Mouse (Mus musculus): ENCODE data around the gene Lrrc28. TPM values are rescaled to one million over a fixed set of nuclear protein-coding genes. Genes with fewer than 3 reads are reported as not detected.

Gene Lrrc28
- polyA plus RNA-seq, 1 experiment from 2014 or later: 25.2 TPM

DNA sequence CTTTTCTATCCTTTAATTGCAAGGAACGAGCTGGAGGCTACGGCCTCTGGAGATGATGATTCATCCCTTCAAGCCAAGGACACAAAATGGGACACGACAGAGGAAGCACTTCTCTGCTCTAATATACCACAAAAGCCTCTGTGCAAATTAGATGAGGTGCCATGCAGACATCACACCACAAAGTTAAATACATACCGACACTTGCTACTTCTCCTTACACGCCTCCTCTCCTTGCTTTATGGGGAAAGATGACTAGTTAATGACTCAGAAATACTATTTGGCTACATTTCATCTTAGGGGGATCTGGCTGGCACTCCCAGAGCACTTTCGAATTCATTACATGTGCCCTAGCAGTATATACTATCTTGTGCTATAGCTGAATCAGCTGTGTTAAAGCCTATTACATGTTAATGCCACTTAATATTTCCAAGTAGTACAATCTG, 96.4 kb downstream of the Lrrc28 start:
- H3K27me3 ChIP-seq (ENCODE audit: control insufficient read depth, insufficient read depth, low read length): no peaks in the 10 kb centered on the region
- H3K4me3 ChIP-seq (ENCODE audit: low read depth, low read length): no peak overlapping the region
- no peaks in the 10 kb centered on the region for H3K4me1 ChIP-seq (replicated peaks; ENCODE audit: control insufficient read depth, insufficient read depth, low read length)
- no peak for DNase-seq (ENCODE audit: low spot score)
- no peaks in the 10 kb centered on the region for H3K36me3 ChIP-seq (ENCODE audit: control insufficient read depth, insufficient read depth, low read length)
- H3K4me2 ChIP-seq (ENCODE audit: low read depth, low read length, severe bottlenecking): no peak overlapping the region
- H3K9me3 ChIP-seq (ENCODE audit: control insufficient read depth, low read length): no peaks in the 10 kb centered on the region
- 79% methylated on average over 6 of the region's 6 CpGs for WGBS
- no peak overlapping the region for H3K27ac ChIP-seq (ENCODE audit: low read depth, low read length)
- no peak for ATAC-seq (replicated peaks; ENCODE audit: low FRiP score)
- H3K9ac ChIP-seq (ENCODE audit: low read length): no peak overlapping the region

- no peak overlapping the region for H3K4me3 ChIP-seq (ENCODE audit: low read depth, low read length)
- ATAC-seq (replicated peaks; ENCODE audit: low FRiP score) (no peak), DNase-seq (ENCODE audit: low spot score) (no peak)
- 90% methylated on average over 5 of the region's 5 CpGs for WGBS
- H3K4me1 ChIP-seq (replicated peaks; ENCODE audit: control insufficient read depth, insufficient read depth, low read length): no peaks in the 10 kb centered on the region
- H3K4me2 ChIP-seq (ENCODE audit: low read depth, low read length, severe bottlenecking): no peak overlapping the region
- H3K9ac ChIP-seq (ENCODE audit: low read length): no peak overlapping the region
- no peaks in the 10 kb centered on the region for H3K9me3 ChIP-seq (ENCODE audit: control insufficient read depth, low read length)
- no peak overlapping the region for H3K27ac ChIP-seq (ENCODE audit: low read depth, low read length)
- H3K36me3 ChIP-seq (ENCODE audit: control insufficient read depth, insufficient read depth, low read length): no peaks in the 10 kb centered on the region
- no peaks in the 10 kb centered on the region for H3K27me3 ChIP-seq (ENCODE audit: control insufficient read depth, insufficient read depth, low read length)
Observed at GRCm38 (mm10) chr7:67546282-67546681, 98.8 kb downstream of the Lrrc28 start.

DNA sequence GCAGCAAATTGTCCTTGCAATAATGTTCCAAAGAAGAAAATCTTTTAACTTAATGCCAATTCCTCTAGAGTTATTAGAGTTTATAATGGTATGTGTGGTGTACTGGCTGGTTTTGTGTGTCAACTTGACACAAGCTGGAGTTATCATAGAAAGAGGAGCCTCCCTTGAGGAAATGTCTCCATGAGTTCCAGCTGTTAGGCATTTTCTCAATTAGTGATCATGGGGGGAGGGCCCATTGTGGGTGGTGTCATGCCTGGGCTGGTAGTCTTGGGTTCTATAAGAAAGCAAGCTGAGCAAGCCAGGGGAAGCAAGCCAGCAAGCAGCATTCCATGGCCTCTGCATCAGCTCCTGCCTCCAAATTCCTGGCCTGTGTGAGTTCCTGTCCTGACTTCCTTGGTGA, 100.5 kb downstream of the Lrrc28 start:
- no peaks in the 10 kb centered on the region for H3K36me3 ChIP-seq (ENCODE audit: control insufficient read depth, insufficient read depth, low read length)
- H3K27me3 ChIP-seq (ENCODE audit: control insufficient read depth, insufficient read depth, low read length): no peaks in the 10 kb centered on the region
- H3K4me2 ChIP-seq (ENCODE audit: low read depth, low read length, severe bottlenecking): no peak overlapping the region
- H3K9me3 ChIP-seq (ENCODE audit: control insufficient read depth, low read length): no peaks in the 10 kb centered on the region
- H3K9ac ChIP-seq (ENCODE audit: low read length): no peak overlapping the region
- no peak overlapping the region for H3K27ac ChIP-seq (ENCODE audit: low read depth, low read length)
- ATAC-seq (replicated peaks; ENCODE audit: low FRiP score) (no peak), DNase-seq (ENCODE audit: low spot score) (no peak)
- no peak overlapping the region for H3K4me3 ChIP-seq (ENCODE audit: low read depth, low read length)
- H3K4me1 ChIP-seq (replicated peaks; ENCODE audit: control insufficient read depth, insufficient read depth, low read length): no peaks in the 10 kb centered on the region

DNA sequence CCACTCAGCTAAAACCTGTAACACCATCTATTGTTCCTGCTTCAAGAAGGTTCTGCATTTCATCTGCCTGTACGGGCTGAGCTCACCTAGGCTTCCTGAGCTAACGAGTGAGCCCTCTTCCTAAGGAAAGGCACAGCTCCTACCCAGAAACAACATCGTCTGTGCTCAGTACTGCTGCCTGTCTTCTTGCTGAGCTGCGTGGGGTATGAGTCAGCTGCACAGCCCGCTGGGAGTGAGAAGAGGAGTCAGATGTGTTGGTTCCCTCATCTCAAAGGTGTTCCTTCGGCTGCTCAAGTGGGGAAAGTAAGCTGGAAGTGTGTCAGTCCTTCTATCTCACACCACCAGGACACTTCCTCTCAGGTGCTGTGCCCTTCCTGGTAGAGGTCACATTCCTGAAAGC, 101.4 kb downstream of the Lrrc28 start:
- Histone ChIP-seq H3K27me3 (ENCODE audit: control insufficient read depth, insufficient read depth, low read length) (no peaks in the 10 kb centered on the region), H3K9ac (ENCODE audit: low read length) (no peak overlapping the region), H3K4me1 (replicated peaks; ENCODE audit: control insufficient read depth, insufficient read depth, low read length) (no peaks in the 10 kb centered on the region), H3K4me3 (ENCODE audit: low read depth, low read length) (no peak overlapping the region), H3K9me3 (ENCODE audit: control insufficient read depth, low read length) (no peaks in the 10 kb centered on the region), H3K4me2 (ENCODE audit: low read depth, low read length, severe bottlenecking) (no peak overlapping the region), H3K27ac (ENCODE audit: low read depth, low read length) (no peak overlapping the region), H3K36me3 (ENCODE audit: control insufficient read depth, insufficient read depth, low read length) (no peaks in the 10 kb centered on the region)
- ATAC-seq (replicated peaks; ENCODE audit: low FRiP score) (no peak), DNase-seq (ENCODE audit: low spot score) (no peak)
- 60% methylated on average over 6 of the region's 6 CpGs for WGBS

DNA sequence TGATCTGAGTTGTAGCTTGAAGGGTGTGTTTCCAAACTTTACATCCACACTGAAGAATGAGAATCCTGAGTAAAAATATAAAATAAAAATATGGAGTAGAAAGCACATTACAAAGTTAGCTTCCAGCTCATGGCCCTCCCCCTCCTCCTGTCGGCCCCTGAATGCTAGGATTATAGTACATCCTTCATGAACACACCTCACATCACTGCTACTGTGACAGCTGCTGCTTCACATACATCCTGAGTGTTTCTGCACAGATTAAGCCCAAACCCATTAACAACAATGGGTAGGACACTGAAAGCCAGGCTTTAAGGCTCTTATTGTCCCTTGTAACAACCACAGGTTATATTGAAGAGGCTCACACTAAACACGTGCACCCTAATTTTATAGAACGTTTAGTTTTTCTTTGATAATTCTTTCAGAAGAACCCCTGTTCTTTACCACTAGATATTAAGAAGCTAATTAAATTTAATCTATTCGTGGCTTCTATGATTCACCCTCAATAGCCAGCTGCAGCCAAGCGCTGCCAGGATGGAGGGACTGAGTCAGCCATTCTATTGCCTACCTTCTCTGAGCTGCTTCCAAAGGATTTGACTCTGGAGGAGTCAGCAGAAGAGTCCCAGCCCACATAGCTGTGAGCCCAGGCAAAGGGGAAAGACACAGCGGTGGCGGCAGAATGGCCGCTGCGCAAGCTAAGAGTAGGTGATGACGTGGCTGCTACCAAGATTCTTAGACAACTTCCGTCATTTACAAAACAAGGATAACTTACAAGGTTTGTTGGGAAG, 108.3 kb downstream of the Lrrc28 start:
- 85% methylated on average over 11 of the region's 11 CpGs for WGBS
- no peak for ATAC-seq (replicated peaks; ENCODE audit: low FRiP score)
- DNase-seq (ENCODE audit: low spot score): no peak
- Histone ChIP-seq H3K4me1 (replicated peaks; ENCODE audit: control insufficient read depth, insufficient read depth, low read length) (no peaks in the 10 kb centered on the region), H3K4me2 (ENCODE audit: low read depth, low read length, severe bottlenecking) (no peak overlapping the region), H3K9ac (ENCODE audit: low read length) (no peak overlapping the region), H3K4me3 (ENCODE audit: low read depth, low read length) (no peak overlapping the region), H3K27ac (ENCODE audit: low read depth, low read length) (no peak overlapping the region), H3K36me3 (ENCODE audit: control insufficient read depth, insufficient read depth, low read length) (no peaks in the 10 kb centered on the region), H3K9me3 (ENCODE audit: control insufficient read depth, low read length) (no peaks in the 10 kb centered on the region), H3K27me3 (ENCODE audit: control insufficient read depth, insufficient read depth, low read length) (no peaks in the 10 kb centered on the region)

DNA sequence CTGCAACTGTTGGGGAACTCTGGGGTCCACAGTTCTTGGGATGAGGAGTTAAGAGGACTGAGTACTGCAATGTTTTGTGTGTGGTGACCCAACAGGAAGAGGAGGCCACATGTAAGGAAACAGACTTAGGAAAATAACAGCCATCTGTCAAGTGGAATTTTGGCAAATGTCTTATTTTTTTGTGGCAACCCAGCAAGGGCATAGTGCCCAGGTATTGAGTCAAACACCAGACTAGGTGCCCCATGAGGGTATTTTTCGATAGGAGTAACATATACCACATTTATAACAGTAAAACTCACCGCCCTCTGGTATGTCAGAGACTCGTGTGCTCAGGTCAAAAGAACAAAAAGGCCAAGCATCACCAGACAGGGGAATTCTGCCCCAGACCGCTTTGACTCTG, 109.1 kb downstream of the Lrrc28 start:
- H3K9ac ChIP-seq (ENCODE audit: low read length): no peak overlapping the region
- DNase-seq (ENCODE audit: low spot score) (no peak), ATAC-seq (replicated peaks; ENCODE audit: low FRiP score) (no peak)
- no peaks in the 10 kb centered on the region for H3K36me3 ChIP-seq (ENCODE audit: control insufficient read depth, insufficient read depth, low read length)
- H3K9me3 ChIP-seq (ENCODE audit: control insufficient read depth, low read length): no peaks in the 10 kb centered on the region
- 87% methylated on average over 4 of the region's 4 CpGs for WGBS
- no peak overlapping the region for H3K27ac ChIP-seq (ENCODE audit: low read depth, low read length)
- H3K4me2 ChIP-seq (ENCODE audit: low read depth, low read length, severe bottlenecking): no peak overlapping the region
- H3K4me3 ChIP-seq (ENCODE audit: low read depth, low read length): no peak overlapping the region
- H3K4me1 ChIP-seq (replicated peaks; ENCODE audit: control insufficient read depth, insufficient read depth, low read length): no peaks in the 10 kb centered on the region
- H3K27me3 ChIP-seq (ENCODE audit: control insufficient read depth, insufficient read depth, low read length): no peaks in the 10 kb centered on the region

DNA sequence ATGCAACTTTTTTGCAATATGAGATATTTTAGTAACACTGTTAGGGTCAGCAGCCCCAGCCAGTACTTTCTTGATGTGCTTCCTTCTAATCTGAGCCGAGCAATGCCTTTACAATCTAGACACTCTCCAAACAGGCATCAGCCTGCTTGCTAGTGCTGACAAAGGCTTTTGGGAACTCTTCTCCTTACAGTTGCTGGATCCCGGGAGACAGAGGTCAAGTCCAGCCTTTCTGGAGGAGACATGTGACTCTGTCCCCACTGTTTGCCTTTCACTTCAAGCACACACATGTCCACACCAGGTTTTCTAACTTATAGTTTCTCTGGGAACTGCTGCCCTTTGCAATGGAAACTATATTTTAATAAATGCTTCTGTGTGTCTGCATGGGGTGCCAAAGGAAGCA, 114.1 kb downstream of the Lrrc28 start:
- Histone ChIP-seq H3K9me3 (ENCODE audit: control insufficient read depth, low read length) (no peaks in the 10 kb centered on the region), H3K4me1 (replicated peaks; ENCODE audit: control insufficient read depth, insufficient read depth, low read length) (no peaks in the 10 kb centered on the region), H3K27me3 (ENCODE audit: control insufficient read depth, insufficient read depth, low read length) (no peaks in the 10 kb centered on the region), H3K4me2 (ENCODE audit: low read depth, low read length, severe bottlenecking) (no peak overlapping the region), H3K4me3 (ENCODE audit: low read depth, low read length) (no peak overlapping the region), H3K27ac (ENCODE audit: low read depth, low read length) (no peak overlapping the region), H3K9ac (ENCODE audit: low read length) (no peak overlapping the region), H3K36me3 (ENCODE audit: control insufficient read depth, insufficient read depth, low read length) (no peaks in the 10 kb centered on the region)
- ATAC-seq (replicated peaks; ENCODE audit: low FRiP score) (no peak), DNase-seq (ENCODE audit: low spot score) (no peak)
- 71% methylated on average over 2 of the region's 2 CpGs for WGBS

DNA sequence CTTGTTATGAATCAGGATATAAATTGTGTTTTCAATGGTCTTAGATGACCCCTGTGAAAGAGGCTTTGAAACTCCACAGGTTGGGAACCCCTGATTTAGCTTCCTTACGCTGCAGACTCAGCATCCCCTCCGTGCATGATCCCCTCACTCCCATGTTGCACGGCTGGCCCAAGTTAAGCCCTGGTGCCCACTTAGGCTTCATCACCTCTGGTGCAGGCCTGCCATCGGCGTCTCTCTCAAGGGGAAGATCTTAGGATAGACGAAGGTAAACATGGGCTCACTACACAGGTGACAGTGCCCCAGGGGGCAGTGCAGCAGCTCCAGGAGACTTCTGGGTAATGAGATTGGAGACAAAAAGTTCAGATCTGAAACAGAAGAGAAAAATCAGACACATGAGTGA, 115.7 kb downstream of the Lrrc28 start:
- no peak for ATAC-seq (replicated peaks; ENCODE audit: low FRiP score)
- Histone ChIP-seq H3K4me3 (ENCODE audit: low read depth, low read length) (no peak overlapping the region), H3K9ac (ENCODE audit: low read length) (no peak overlapping the region), H3K36me3 (ENCODE audit: control insufficient read depth, insufficient read depth, low read length) (no peaks in the 10 kb centered on the region), H3K4me1 (replicated peaks; ENCODE audit: control insufficient read depth, insufficient read depth, low read length) (no peaks in the 10 kb centered on the region), H3K27ac (ENCODE audit: low read depth, low read length) (no peak overlapping the region), H3K4me2 (ENCODE audit: low read depth, low read length, severe bottlenecking) (no peak overlapping the region), H3K27me3 (ENCODE audit: control insufficient read depth, insufficient read depth, low read length) (no peaks in the 10 kb centered on the region), H3K9me3 (ENCODE audit: control insufficient read depth, low read length) (no peaks in the 10 kb centered on the region)
- no peak for DNase-seq (ENCODE audit: low spot score)
- 83% methylated on average over 6 of the region's 6 CpGs for WGBS

GRCm38 (mm10) chr7:67528821-67529221, 116.2 kb downstream of the Lrrc28 start:
- Histone ChIP-seq H3K4me3 (ENCODE audit: low read depth, low read length) (no peak overlapping the region), H3K27me3 (ENCODE audit: control insufficient read depth, insufficient read depth, low read length) (no peaks in the 10 kb centered on the region), H3K27ac (ENCODE audit: low read depth, low read length) (no peak overlapping the region), H3K9me3 (ENCODE audit: control insufficient read depth, low read length) (no peaks in the 10 kb centered on the region), H3K4me2 (ENCODE audit: low read depth, low read length, severe bottlenecking) (no peak overlapping the region), H3K4me1 (replicated peaks; ENCODE audit: control insufficient read depth, insufficient read depth, low read length) (no peaks in the 10 kb centered on the region), H3K9ac (ENCODE audit: low read length) (no peak overlapping the region), H3K36me3 (ENCODE audit: control insufficient read depth, insufficient read depth, low read length) (no peaks in the 10 kb centered on the region)
- WGBS: 90% methylated on average over 18 of the region's 18 CpGs
- ATAC-seq (replicated peaks; ENCODE audit: low FRiP score) (no peak), DNase-seq (ENCODE audit: low spot score) (no peak)

All from forebrain, embryonic 11.5 days (tissue).